Mouse (Mus musculus) ES-CJ7 (cell line): ENCODE measurements around the gene Srgap1.

Source experiments
- DNase-seq: peaks from one replicate; pipeline ENCODE4 v3.0.0; 2011; ENCODE audit warnings: low read depth, low spot score

Srgap1 gene

GRCm38 (mm10) chr10:121829800-121830303 lies 217.3 kb downstream of the Srgap1 start:
- DNase-seq = no peak

GRCm38 (mm10) chr10:121829034-121829433 lies 218.1 kb downstream of the Srgap1 start:
- DNase-seq = no peak

GRCm38 (mm10) chr10:121822674-121823073 lies 224.4 kb downstream of the Srgap1 start:
- DNase-seq = no peak

- DNase-seq = no peak
Measured at GRCm38 (mm10) chr10:121820846-121821245, 226.3 kb downstream of the Srgap1 start.

- no peak for DNase-seq
Measured at GRCm38 (mm10) chr10:121817983-121818382, 229.1 kb downstream of the Srgap1 start.

GRCm38 (mm10) chr10:121807771-121808170 lies 239.3 kb downstream of the Srgap1 start:
- no peak for DNase-seq

GRCm38 (mm10) chr10:121806806-121807205 lies 240.3 kb downstream of the Srgap1 start:
- DNase-seq = no peak

- no peak for DNase-seq
Measured at GRCm38 (mm10) chr10:121805933-121806341, 241.2 kb downstream of the Srgap1 start.

GRCm38 (mm10) chr10:121804551-121804950 lies 242.6 kb downstream of the Srgap1 start:
- no peak for DNase-seq

GRCm38 (mm10) chr10:121800041-121800440 lies 247.1 kb downstream of the Srgap1 start:
- DNase-seq = no peak

- no peak for DNase-seq
Measured at GRCm38 (mm10) chr10:121796027-121796802, 250.9 kb downstream of the Srgap1 start.

- DNase-seq = no peak
Measured at GRCm38 (mm10) chr10:121794486-121794885, 252.6 kb downstream of the Srgap1 start.

- no peak for DNase-seq
Measured at GRCm38 (mm10) chr10:121792661-121793060, 254.5 kb downstream of the Srgap1 start.

- DNase-seq = no peak
Measured at GRCm38 (mm10) chr10:121790078-121790477, 257.0 kb downstream of the Srgap1 start.

GRCm38 (mm10) chr10:121788536-121788935 lies 258.6 kb downstream of the Srgap1 start:
- no peak for DNase-seq

- peak; percentile 67 for DNase-seq
Measured at GRCm38 (mm10) chr10:121781159-121781558, 266.0 kb downstream of the Srgap1 start.

GRCm38 (mm10) chr10:121775990-121776389 lies 271.1 kb downstream of the Srgap1 start:
- DNase-seq = no peak

GRCm38 (mm10) chr10:121773813-121774212 lies 273.3 kb downstream of the Srgap1 start:
- no peak for DNase-seq

- peak; percentile 54 for DNase-seq
Measured at GRCm38 (mm10) chr10:121770624-121771577, 276.2 kb downstream of the Srgap1 start.

- DNase-seq = no peak
Measured at GRCm38 (mm10) chr10:121769711-121770110, 277.4 kb downstream of the Srgap1 start.

GRCm38 (mm10) chr10:121767295-121767694 lies 279.8 kb downstream of the Srgap1 start:
- peak; percentile 32 for DNase-seq
